Mouse (Mus musculus): ENCODE results near the gene Dynll2.

- no peak for TF ChIP-seq POLR2A (IDR thresholded peaks at IDR 0.05; ENCODE audit: borderline replicate concordance, low read depth, low read length)
- TF ChIP-seq CTCF (IDR thresholded peaks at IDR 0.05; ENCODE audit: low read depth, low read length): no peak
These were observed 22.0 kb downstream of the Dynll2 start for GRCm38 (mm10) chr11:87965293-87965692.
